Mouse (Mus musculus): ENCODE results near the gene Emb.

The Emb gene

GRCm38 (mm10) chr13:117220501-117221321 lies 12.4 kb downstream of the Emb start, which contains the start of gene Gm17509:
Gm17509 (minus strand) TSS chr13:117221075.
- peak; percentile 66 for DNase-seq (ENCODE audit: low read depth, low spot score)

- DNase-seq (ENCODE audit: low read depth, low spot score): no peak
These were observed 14.8 kb downstream of the Emb start for GRCm38 (mm10) chr13:117223125-117223524.

GRCm38 (mm10) chr13:117224901-117225300 lies 16.6 kb downstream of the Emb start:
- no peak for DNase-seq (ENCODE audit: low read depth, low spot score)

GRCm38 (mm10) chr13:117225561-117225960 lies 17.2 kb downstream of the Emb start:
- no peak for DNase-seq (ENCODE audit: low read depth, low spot score)

- no peak for DNase-seq (ENCODE audit: low read depth, low spot score)
These were observed 22.2 kb downstream of the Emb start for GRCm38 (mm10) chr13:117230371-117231110.

GRCm38 (mm10) chr13:117233808-117234207 lies 25.5 kb downstream of the Emb start:
- DNase-seq (ENCODE audit: low read depth, low spot score): no peak

GRCm38 (mm10) chr13:117234486-117234885 lies 26.1 kb downstream of the Emb start:
- DNase-seq (ENCODE audit: low read depth, low spot score): no peak

- peak; percentile 63 for DNase-seq (ENCODE audit: low read depth, low spot score)
These were observed 27.3 kb downstream of the Emb start for GRCm38 (mm10) chr13:117235530-117236212.

- no peak for DNase-seq (ENCODE audit: low read depth, low spot score)
These were observed 28.8 kb downstream of the Emb start for GRCm38 (mm10) chr13:117237111-117237510.

GRCm38 (mm10) chr13:117242063-117242462 lies 33.7 kb downstream of the Emb start:
- DNase-seq (ENCODE audit: low read depth, low spot score): no peak

- DNase-seq (ENCODE audit: low read depth, low spot score): no peak
These were observed 34.3 kb downstream of the Emb start for GRCm38 (mm10) chr13:117242621-117243020.

GRCm38 (mm10) chr13:117260704-117261103 lies 52.4 kb downstream of the Emb start:
- DNase-seq (ENCODE audit: low read depth, low spot score): no peak

GRCm38 (mm10) chr13:117266156-117266555 lies 57.8 kb downstream of the Emb start:
- DNase-seq (ENCODE audit: low read depth, low spot score): no peak

GRCm38 (mm10) chr13:117267963-117268362 lies 59.6 kb downstream of the Emb start:
- no peak for DNase-seq (ENCODE audit: low read depth, low spot score)

GRCm38 (mm10) chr13:117284036-117284435 lies 75.7 kb downstream of the Emb start:
- DNase-seq (ENCODE audit: low read depth, low spot score): no peak

- no peak for DNase-seq (ENCODE audit: low read depth, low spot score)
These were observed 78.6 kb downstream of the Emb start for GRCm38 (mm10) chr13:117286939-117287338.

GRCm38 (mm10) chr13:117287400-117287799 lies 79.1 kb downstream of the Emb start:
- DNase-seq (ENCODE audit: low read depth, low spot score): no peak

- DNase-seq (ENCODE audit: low read depth, low spot score): peak; percentile 78
These were observed 81.3 kb downstream of the Emb start for GRCm38 (mm10) chr13:117289494-117290270.

- peak; percentile 78 for DNase-seq (ENCODE audit: low read depth, low spot score)
These were observed 103.3 kb downstream of the Emb start for GRCm38 (mm10) chr13:117311446-117312225.

All from forelimb bud, embryonic 11.5 days (tissue).